Mouse (Mus musculus): Measurements from ENCODE around the gene Epop.
"Not testable (repeated sequence)": the region's sequence is repeated elsewhere in the genome, so short reads cannot be mapped to it uniquely, and the experiment has no call there.

Epop gene

DNA sequence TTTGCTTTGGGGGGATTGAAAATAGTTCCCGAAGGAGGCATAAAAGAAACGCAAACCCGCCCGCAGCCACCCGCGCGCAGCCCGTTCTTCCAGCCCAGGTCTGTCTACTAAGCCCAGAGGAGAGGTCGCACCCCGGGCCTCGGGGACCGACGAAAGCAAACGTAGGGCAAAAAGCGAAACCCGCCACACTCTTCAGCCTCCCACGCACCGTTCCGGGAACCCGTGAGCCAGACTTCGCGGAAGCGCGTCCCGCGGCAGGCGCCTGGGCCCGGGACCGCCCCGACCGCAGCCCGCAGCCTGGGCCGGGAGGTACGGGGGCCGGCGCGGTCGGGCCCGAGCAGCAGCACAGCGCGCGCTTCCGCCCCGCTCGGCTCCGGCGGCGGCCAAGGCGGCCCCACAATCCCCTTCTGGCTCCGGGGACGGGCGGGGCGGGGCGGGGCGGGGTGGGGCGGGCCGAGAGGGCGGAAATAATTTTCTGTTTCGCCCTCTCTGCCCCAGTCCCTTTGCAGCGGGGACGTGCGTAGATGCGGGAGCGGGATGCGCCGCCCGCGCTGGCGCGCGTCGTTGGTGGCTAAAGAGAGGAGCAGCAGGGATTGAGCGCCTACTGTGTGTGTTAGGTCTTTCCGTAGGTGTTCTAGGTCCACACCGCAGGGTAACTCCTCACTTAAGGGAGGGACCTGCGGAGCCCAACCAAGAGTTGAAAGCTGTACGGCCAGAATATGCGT, 30.6 kb upstream of the Epop start:
- DNase-seq = peak; percentile 78

DNA sequence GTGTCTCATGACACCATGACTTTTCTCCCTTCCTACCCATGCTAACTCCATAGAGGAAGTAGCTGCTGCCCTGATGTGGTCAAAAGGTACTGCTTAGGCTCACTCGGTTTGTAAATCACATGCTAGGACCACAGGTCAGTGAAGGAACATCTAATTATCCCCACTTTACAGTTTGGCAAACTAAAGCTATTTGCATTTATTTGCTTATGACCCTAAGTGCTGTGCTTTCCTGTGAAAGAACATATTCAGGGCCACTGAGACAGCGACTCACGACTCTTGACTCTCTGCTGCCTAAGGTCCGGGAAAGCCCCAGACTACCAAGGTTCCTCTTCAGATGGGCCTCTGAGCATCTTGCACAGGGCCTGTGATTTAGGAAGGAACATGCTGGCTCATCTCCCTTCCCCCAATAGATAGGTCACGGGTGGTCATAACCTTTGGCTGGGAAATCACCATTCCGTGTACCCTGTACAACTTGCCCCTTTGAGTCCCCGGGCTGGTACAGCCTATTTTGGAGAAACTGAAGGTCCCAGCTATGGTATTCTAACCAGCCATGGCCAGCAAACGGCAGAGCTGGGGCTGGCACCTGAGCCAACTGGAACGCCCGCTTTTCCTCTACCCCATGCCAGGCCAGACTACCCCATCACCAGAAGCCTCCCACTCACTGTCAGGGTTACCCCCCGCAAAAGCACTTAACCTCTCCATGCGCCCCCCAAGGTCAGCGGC, 29.9 kb upstream of the Epop start:
- no peak for DNase-seq

DNA sequence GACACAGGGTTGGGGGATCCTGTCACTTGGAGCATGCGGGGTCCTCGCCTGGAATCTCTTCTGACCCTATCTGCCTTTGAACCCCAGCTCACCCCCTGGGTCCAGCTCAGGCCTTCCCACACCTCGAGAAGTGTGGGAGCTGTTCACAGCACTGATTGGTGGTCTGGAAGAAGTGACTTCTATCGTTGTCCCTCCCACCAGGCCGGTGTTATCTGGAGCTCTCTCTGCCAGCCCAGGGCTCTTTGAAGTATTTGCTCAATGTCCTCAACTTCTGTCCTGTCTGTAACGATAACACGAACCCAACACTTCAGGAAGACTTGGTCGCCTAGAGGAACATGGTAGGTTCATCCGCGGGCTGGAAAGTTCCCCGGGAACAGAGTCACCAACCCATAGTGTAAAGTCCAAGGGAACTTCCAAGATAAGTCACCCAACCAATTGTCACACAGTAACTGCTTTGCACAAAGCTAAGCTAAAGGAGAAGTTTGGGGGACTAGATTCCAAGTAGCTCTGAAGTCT, 29.3 kb upstream of the Epop start:
- no peak for DNase-seq

DNA sequence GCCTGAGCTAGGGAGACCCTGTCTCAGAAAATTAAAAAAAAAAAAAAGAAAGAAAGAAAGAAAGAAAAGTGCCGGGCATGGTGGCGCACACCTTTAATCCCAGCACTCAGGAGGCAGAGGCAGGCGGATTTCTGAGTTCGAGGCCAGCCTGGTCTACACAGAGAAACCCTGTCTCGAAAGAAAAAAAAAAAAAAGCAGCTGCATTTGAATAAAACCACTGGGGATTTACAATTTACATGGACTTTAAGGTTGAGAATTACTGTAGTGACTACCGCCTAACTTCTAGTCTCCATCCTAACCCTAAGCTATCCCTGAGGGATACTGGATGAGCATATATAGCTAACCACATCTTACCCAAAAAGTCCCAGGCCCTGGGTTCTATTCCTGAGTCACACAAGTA, 28.5 kb upstream of the Epop start:
- not testable (repeated sequence) for DNase-seq

DNA sequence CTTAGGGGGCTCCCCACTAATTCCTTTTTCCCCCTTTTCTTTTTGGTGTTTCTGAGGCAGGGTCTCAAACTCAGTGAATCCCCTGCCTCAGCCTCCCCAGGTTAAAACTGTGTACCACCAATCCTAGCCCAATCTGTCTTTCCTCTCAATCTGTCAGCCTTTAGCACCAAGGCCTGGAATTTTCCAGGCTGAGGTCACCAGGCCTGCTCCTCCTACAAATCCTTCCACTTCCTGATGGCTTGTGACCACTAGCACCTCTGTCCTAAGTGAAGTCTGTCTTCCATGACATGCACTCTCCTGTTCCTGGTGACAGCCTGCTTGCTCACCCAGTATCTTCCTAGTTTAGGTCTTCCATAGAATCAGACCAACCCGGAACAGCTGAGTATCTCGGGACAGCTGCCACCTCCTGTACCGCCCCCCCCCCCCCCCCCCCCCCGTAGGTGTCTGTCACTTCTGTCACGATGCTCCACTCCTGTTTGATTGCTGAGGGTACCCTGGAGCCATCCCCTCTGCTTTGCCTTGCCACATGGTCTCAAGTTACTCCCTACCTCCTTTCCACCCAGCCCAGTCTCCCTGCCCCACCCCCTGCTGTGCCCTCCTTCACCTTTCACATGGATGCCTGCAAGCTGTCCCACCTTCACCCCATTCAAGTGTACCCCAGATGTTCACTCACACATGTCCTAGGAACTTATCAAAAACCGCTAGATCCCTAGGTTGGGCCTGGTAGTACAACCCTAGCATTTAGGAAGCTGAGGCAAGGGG, 27.9 kb upstream of the Epop start:
- no peak for DNase-seq

DNA sequence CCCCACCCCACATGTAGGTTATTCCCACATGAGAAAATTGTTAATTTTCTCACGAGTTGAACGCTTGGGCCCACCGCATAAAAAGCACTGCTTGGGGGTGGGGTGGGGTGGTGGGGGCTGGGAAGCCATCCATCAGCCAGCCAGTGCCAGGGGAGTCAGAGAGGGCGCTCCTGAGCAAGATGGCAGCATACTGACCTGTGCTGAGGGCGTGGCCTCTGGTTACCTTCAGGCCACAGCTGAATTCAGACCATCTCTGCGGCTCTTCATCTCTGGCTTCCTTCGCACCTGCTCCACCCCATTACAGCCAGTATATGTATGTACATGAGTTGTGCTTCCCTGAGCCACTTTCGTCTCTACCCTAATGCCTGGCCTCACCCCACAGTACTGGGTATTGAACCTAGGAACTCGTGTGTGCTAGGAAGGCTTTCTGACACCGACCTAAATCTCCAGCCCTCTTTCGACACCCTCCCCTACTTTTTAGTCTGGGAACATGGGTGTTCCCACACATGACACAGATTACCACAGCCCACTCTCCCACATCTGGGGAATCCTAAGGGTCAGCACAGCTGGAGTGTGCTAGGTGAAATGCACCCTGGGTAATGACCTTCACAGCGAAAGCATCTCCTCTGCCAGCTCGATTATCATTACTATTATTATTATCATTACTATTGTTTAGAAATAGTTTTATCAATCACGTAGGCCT, 26.9 kb upstream of the Epop start:
- DNase-seq = no peak

DNA sequence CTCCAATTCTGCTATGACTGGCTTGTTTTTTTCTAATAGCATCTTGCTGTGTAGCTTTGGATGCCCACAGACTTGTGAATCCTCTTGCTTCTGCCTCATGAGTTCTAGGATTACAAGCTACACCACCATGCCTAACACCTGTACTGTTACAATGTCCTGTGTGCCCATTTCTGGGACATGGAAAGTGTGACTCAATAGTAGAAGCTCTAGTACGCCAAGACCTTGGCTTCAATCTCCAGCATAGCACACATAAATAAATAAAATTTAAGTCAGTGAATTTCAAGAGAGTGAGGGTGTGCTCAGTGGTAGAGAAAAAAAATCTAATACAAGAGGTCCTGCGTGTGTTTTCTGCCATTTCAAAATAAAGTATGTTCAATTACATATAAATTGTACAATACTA, 24.7 kb upstream of the Epop start:
- no peak for DNase-seq

DNA sequence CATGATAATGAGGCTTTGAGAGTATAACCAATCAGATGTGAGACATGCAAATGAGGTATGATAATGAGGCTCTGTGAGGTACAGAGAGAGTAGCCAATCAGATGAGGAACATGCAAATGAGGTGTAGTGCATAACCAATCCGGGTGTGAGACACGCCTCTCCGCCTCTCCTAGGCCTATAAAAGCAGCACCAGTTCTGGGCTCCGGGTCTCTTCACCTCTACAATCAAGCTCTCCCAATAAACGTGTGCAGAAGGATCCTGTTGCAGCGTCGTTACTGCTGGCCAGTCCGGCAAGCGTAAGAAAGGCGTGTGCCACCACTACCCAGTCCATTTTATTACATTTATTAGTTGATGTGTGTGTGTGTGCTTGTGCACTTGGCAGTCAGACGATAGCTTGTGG, 23.9 kb upstream of the Epop start:
- DNase-seq = not testable (repeated sequence)

DNA sequence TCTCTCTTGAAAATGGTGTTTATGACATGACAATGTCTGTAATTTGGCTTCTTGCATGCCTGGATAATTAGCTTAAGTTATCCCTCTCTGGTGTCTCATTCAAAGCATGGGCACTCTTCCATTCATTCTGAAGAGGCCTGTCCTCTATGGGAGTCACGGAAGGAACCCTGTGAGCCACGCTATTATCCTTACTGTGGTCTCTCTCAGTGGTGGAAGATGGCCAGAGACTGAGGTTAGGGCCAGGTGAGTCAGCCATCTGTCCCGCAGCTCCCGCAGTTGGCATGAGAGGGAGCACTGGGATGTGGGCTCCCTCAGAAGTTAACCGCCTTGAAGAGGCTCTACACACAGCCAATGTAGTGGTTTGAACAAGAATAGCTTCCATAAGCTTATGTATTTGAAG, 20.8 kb upstream of the Epop start:
- no peak for DNase-seq

DNA sequence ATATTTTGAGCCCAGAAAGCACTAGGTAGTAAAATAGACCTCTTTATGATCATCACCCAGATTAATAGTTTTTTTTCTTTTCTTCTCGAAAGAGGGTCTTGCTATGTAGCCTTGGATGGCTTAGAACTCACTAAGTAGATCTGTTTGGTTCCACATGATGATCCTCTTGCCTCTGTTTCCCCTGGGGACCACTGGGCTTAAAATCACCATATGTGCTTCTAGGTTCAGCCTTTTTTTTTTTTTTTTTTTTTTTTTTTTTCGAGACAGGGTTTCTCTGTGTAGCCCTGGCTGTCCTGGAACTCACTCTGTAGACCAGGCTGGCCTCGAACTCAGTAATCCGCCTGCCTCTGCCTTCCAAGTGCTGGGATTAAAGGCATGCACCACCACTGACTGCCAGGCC, 19.0 kb upstream of the Epop start:
- DNase-seq = not testable (repeated sequence)

DNA sequence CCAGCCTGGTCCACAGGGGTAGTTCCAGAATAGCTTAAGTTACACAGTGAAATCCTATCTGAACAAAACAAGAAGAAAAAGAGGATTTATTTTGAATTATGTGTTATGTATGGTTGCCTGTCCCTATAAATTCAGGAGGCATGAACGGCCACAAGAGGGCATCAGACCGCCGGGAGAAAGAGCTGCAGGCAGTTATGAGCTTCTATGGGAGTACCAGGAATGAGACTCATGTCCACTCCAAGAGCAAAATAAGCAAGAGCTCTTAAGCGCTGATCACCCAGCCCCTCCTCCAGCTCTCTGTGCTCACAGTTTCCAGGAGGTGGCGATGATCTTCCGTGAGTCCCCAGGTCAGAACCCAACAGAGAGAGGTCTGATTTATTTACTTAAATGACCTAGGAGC, 15.3 kb upstream of the Epop start:
- peak; percentile 68 for DNase-seq

DNA sequence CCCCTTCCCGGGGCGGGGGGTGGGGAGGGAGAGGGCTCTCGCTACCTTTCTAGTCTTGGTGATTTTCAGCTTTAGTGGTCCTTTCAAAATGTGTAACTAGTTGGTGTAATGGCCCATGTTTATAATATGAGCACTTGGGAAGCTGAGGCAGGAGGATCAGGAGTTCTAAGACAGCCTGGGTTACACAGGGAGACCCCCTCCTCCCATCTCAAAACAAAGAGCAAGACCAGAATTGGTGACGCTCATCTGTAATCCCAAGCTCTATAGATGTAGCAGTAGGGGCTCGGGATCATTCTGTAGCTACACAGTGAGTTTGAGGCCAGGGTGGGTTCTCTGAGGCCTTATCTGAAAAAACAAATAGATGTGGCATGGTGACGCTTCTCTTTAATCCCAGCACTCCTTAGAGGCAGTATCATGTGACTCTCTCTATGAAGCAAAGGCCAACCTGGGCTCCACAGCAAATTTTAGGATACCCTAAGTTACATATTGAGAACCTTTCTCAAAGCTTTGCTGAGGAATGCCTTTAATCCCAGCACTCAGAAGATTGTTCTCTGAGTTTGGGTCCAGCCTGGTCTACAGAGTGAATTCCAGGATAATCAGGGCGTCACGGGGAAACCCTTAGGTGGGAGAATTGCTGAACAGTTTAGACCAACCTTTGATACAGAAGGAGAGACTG, 14.0 kb upstream of the Epop start:
- no peak for DNase-seq

DNA sequence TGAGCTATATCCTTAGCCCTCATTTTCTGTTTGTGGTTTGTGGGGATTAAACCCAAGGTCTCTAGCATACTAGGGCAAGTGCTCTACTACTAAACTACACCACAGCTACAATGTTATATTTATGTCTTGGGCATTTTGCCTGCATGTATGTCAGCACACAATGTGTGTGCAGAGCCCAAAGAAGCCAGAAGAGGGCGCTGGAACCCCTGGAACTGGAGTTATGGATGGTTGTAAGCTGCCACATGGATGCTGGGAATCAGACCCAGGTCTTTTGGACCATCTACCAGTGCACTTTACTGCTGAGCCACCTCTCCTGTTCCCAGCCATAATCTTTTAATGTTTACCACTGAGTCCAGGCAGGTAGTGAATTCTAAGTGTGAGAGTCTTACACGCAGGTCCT, 13.2 kb upstream of the Epop start:
- DNase-seq = no peak

DNA sequence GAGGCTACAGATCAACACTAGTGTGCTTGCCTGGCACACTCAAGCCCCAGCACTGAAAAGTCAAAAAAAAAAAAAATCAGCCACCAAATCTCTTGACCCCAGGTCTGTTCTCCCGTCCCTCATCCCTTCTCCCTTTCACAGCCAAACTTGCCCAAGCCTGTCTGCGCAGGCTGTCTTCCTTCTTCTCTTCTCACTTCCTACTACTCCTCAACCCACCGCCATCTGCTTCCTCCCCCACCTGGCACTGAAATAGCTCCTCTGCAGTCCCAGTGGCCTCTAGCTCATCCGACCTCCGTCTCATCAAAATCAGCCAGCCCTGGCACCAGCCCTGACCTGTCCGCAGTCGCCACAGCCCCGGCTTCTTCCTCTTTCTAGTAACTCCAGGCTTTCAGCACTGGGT, 12.2 kb upstream of the Epop start:
- no peak for DNase-seq

DNA sequence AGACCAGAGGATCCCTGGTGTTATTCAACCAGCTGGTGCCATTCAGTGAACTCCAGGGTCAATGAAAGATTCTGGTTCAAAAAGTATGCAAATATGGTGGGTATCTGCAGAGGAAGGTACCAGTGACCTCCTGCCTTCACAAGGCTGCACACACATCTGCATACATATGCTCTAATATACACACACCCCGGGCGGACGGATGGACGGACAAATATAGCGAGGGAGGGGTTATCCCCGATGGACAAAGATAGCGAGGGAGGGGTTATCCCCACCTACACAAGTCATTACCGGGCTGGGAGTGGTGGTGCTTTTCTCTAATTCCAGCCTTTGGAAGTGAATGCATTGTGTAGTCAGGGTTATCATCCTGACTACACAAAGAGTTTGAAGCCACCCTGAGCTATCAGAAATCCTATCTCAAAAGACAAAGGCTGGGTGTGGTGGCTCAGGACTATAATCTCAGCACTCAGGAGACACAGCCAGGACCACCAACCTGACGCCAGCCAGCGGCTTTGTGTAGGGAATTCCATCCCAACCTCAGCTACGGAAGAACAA, 6.0 kb upstream of the Epop start:
- DNase-seq = no peak

DNA sequence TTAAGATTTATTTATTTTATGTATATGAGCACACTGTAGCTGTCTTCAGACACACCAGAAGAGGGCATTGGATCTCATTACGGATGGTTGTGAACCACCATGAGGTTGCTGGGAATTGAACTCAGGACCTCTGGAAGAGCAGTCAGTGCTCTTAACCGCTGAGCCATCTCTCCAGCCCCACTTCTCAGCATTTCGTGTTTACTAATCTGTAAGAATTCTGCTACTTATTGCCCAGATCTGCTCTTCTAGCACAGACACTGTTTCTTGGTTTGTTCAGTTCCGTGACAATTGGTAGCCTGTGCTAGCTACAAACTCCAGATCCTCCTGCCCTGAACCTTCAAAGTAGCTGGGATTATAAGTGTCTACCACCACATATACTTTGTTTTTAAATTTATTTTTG, 2.9 kb upstream of the Epop start:
- not testable (repeated sequence) for DNase-seq

DNA sequence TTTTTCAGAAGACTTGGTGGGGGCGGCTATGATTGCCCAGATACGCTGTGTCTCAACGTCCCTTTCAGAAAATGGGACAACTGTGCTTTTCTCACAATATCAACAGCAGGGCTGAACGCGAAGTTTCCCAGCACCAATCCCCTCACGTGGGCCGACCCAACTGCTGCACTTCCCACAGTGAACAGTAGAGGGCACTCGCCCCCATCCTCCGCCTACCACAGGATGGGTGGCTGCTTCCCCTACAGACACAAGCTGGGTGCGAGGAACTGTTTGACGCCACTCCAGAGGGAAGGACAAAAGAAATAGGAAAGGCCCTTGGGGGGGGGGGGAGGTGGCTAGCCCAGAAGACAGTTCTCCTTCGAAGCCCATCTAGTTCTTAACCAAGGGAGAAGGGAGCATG, 2.4 kb upstream of the Epop start:
- peak; percentile 82 for DNase-seq

DNA sequence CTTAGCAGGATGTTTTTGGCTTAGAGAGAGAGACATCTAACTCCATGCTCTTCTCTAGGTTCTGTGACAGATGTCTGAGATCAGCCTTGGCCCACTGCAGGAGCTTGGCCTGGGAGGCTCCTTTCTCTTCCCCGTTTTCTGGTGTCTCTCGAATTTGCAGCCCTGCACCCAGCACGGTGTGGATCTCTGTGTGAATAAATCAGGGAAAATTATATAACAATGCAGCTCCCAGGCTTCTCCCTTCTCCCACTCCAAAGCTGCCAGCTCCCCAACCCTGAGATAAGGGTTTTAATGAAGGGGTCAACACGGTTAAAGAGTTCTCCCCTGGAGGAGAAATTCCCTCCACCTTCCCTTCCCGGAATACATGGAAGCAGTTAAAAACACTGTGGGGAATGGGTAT, 2.0 kb upstream of the Epop start:
- no peak for DNase-seq

DNA sequence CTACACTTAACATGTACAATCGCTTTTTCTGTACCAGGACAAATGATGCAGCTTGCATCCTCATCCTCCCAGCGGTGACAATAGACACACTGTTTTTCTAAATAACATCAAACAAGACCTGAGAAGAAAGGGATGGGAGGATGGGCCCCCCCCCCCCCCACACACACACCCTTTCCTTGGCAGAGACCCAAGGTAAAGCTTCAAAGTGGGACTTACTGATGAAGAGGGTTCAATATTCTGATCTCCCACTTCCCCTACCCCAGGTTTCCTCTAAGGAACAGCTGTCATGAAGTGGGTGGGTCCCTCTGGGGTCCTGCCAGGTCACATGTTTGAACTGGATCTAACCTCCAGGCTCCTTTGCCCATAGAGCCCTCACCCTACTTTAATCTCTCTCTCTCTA, 1.5 kb upstream of the Epop start:
- no peak for DNase-seq

DNA sequence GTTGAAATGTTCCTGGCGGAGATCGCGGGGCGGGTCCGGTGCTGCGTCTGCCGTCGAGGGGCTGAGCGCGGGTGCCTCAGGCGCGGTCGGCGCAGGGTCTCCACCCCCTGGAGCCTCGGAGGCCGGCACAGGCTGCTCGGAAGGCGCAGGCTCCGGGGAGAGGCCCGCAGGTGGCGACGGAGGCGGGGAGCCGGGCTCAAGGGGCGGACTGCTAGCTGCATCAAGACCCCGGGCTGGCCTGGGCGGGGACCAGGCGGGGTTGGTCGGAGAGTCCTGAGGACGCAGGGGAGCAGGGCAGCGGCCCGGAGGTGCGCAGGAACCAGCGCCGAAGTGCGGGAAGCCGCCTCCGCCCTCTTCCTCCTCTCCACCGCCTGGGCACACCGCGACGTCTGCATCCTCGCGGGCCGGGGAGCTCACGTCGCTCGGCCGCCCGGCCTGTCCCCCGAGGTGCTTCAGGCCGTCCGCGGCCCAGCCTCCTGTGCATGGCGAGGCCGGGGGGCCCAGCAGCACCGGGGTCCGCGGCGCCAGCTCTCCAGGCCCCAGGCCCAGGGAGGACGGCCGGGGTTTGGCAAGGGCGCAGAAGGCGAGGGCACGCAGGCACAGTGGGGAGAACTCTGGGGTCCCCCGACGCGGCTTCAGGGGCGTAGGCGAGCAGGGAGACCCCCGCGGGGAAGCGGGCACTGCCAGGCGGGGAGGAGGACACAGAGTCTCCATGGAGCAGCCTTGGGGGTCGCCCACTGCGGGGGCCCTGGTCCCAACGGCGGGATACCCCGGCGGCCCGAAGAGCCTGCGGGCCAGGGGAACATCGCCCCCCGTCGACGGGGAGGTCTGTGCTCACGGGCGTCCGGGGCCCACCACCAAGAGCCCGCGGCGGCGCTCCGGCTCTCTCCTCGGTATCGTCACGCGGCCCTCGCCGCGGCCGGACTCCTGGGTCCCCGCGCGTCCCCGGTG, 659 bp downstream of the Epop start:
- no peak for DNase-seq

DNA sequence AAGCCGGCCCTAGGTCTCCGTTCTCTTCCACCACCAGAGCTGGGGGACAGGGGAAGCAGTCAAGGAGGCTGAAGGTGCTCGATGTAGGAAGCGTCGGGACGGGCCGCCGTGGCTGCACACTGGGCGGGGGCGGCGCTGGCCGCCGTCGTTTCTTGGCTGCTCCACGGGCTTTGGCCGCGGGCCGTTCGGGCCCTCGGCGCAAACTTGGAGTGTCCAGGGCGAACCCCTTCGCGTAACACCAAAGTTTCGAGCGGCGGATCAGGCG, 1.3 kb downstream of the Epop start:
- no peak for DNase-seq

Data from cerebellum, adult 8-10 months (tissue).